Mouse (Mus musculus): ENCODE data around the gene Spag9.
A peak's percentile ranks its signal among the peaks of the same experiment; 100 is the strongest.

Gene Spag9

GRCm38 (mm10) chr11:94047288-94047687 lies 51.4 kb downstream of the Spag9 start:
- no peak for DNase-seq (ENCODE audit: low read depth, low spot score)

- no peak for DNase-seq (ENCODE audit: low read depth, low spot score)
Measured at GRCm38 (mm10) chr11:94054176-94054575, 58.3 kb downstream of the Spag9 start.

- no peak for DNase-seq (ENCODE audit: low read depth, low spot score)
Measured at GRCm38 (mm10) chr11:94054901-94055300, 59.0 kb downstream of the Spag9 start.

GRCm38 (mm10) chr11:94063941-94064340 lies 68.0 kb downstream of the Spag9 start:
- DNase-seq (ENCODE audit: low read depth, low spot score) = no peak

- no peak for DNase-seq (ENCODE audit: low read depth, low spot score)
Measured at GRCm38 (mm10) chr11:94070455-94070854, 74.6 kb downstream of the Spag9 start.

- DNase-seq (ENCODE audit: low read depth, low spot score) = no peak
Measured at GRCm38 (mm10) chr11:94073283-94073682, 77.4 kb downstream of the Spag9 start.

- DNase-seq (ENCODE audit: low read depth, low spot score) = peak; percentile 25
Measured at GRCm38 (mm10) chr11:94086966-94087365, 91.1 kb downstream of the Spag9 start.

- DNase-seq (ENCODE audit: low read depth, low spot score) = no peak
Measured at GRCm38 (mm10) chr11:94090496-94090895, 94.6 kb downstream of the Spag9 start.

- DNase-seq (ENCODE audit: low read depth, low spot score) = no peak
Measured at GRCm38 (mm10) chr11:94097489-94097888, 101.6 kb downstream of the Spag9 start.

- no peak for DNase-seq (ENCODE audit: low read depth, low spot score)
Measured at GRCm38 (mm10) chr11:94098840-94099239, 102.9 kb downstream of the Spag9 start.

- no peak for DNase-seq (ENCODE audit: low read depth, low spot score)
Measured at GRCm38 (mm10) chr11:94113795-94114194, 117.9 kb downstream of the Spag9 start.

GRCm38 (mm10) chr11:94115408-94115807 lies 119.5 kb downstream of the Spag9 start:
- no peak for DNase-seq (ENCODE audit: low read depth, low spot score)

- DNase-seq (ENCODE audit: low read depth, low spot score) = no peak
Measured at GRCm38 (mm10) chr11:94116655-94117054, 120.8 kb downstream of the Spag9 start.

GRCm38 (mm10) chr11:94117836-94118235 lies 121.9 kb downstream of the Spag9 start:
- DNase-seq (ENCODE audit: low read depth, low spot score) = no peak

GRCm38 (mm10) chr11:94118612-94119011 lies 122.7 kb downstream of the Spag9 start:
- no peak for DNase-seq (ENCODE audit: low read depth, low spot score)

GRCm38 (mm10) chr11:94120690-94121089 lies 124.8 kb downstream of the Spag9 start:
- DNase-seq (ENCODE audit: low read depth, low spot score) = no peak

GRCm38 (mm10) chr11:94121501-94121900 lies 125.6 kb downstream of the Spag9 start:
- DNase-seq (ENCODE audit: low read depth, low spot score) = no peak

GRCm38 (mm10) chr11:94122341-94123030 lies 126.6 kb downstream of the Spag9 start:
- no peak for DNase-seq (ENCODE audit: low read depth, low spot score)

GRCm38 (mm10) chr11:94126701-94127100 lies 130.8 kb downstream of the Spag9 start:
- no peak for DNase-seq (ENCODE audit: low read depth, low spot score)

GRCm38 (mm10) chr11:94127966-94128365 lies 132.1 kb downstream of the Spag9 start:
- peak; percentile 44 for DNase-seq (ENCODE audit: low read depth, low spot score)

GRCm38 (mm10) chr11:94128506-94128905 lies 132.6 kb downstream of the Spag9 start:
- DNase-seq (ENCODE audit: low read depth, low spot score) = no peak

- DNase-seq (ENCODE audit: low read depth, low spot score) = peak; percentile 39
Measured at GRCm38 (mm10) chr11:94129261-94130059, 133.6 kb downstream of the Spag9 start.

All from c-Kit-negative CD71-positive TER-119-positive erythroid progenitor cells, embryonic 14.5 days (primary cell).